In genomic region chr17:64630506-64630905, GRCm38 (mm10) we compare ENCODE assay signal across 18 mouse cellular contexts.
"Had no signal": no experiment of that assay in that cellular context is flagged by ENCODE, and none has a peak within 500 bp of the region (broad histone marks: within the 10 kb centered on the region; RNA-seq: fewer than 3 reads in every experiment).

No protein-coding gene starts in this region.

- H3K9me3 ChIP-seq: limb, embryonic 12.5 days; liver, embryonic 13.5 days; lung, embryonic 15.5 days; megakaryocyte, embryonic 14.5 days; midbrain, embryonic 15.5 days; neural tube, embryonic 13.5 days; stomach, embryonic 15.5 days had no signal

- H3K27me3 ChIP-seq: limb, embryonic 12.5 days; liver, embryonic 13.5 days; lung, embryonic 15.5 days; megakaryocyte, embryonic 14.5 days; midbrain, embryonic 15.5 days; neural tube, embryonic 13.5 days; stomach, embryonic 15.5 days had no signal

- H3K9ac ChIP-seq: limb, embryonic 12.5 days; liver, embryonic 13.5 days; liver, postnatal 0 days; lung, embryonic 15.5 days; midbrain, embryonic 15.5 days; neural tube, embryonic 13.5 days; stomach, embryonic 15.5 days had no signal

- H3K4me1 ChIP-seq: limb, embryonic 12.5 days; liver, embryonic 13.5 days; megakaryocyte, embryonic 14.5 days; stomach, embryonic 15.5 days had no signal

- ATAC-seq: intestine, postnatal 0 days; liver, postnatal 0 days; midbrain, embryonic 15.5 days had no signal

- H3K27ac ChIP-seq: kidney, postnatal 0 days; layer of hippocampus, adult 2 months; limb, embryonic 12.5 days; liver, embryonic 13.5 days; lung, embryonic 15.5 days; macrophage; midbrain, embryonic 15.5 days; neural tube, embryonic 13.5 days; stomach, embryonic 15.5 days had no signal

- DNase-seq: kidney, adult 8-10 months; kidney, postnatal 4 days; liver; liver, embryonic 13.5 days; liver, postnatal 0 days; lung, postnatal 14 days; spleen, adult 18-20 months had no signal

- H3K4me3 ChIP-seq: layer of hippocampus, adult 2 months; limb, embryonic 12.5 days; liver, embryonic 13.5 days; lung, embryonic 15.5 days; megakaryocyte, embryonic 14.5 days; midbrain, embryonic 15.5 days; neural tube, embryonic 13.5 days; stomach, embryonic 15.5 days had no signal

- H3K4me2 ChIP-seq: limb, embryonic 12.5 days; liver, embryonic 13.5 days; lung, embryonic 15.5 days; midbrain, embryonic 11.5 days; midbrain, embryonic 15.5 days; neural tube, embryonic 13.5 days; stomach, embryonic 15.5 days had no signal
